Mouse (Mus musculus): Measurements from ENCODE around the gene B4galt4. TPM values are rescaled to one million over a fixed set of nuclear protein-coding genes. Genes with fewer than 3 reads are reported as not detected.
"Not testable (repeated sequence)": the region's sequence is repeated elsewhere in the genome, so short reads cannot be mapped to it uniquely, and the experiment has no call there.

Gene B4galt4
- polyA plus RNA-seq, 1 experiment from 2014 or later = 35.6 TPM

DNA sequence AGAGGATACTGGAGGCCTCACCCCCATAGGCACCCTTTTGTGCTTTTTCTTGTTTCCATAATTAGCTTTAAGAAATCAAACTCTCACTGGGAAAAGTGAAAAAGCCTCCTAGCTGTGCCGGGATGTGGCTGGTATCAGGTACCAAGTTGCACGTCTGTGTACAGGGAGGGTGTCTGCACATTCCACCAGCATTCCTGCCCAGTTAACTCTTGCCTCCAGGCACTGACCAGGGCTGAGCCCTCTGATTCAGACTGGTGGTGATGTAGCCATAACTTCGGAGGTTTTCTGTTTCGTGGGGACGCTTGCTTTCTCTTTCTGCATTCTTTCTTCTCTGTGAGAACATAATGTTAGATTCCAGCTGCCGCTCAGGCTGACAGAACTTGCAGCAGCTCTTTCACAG lies 51.1 kb downstream of the B4galt4 start:
- Histone ChIP-seq H3K4me1 (ENCODE audit: control insufficient read depth, insufficient read depth, low read length) (no peaks in the 10 kb centered on the region), H3K27ac (ENCODE audit: low read length) (no peak overlapping the region), H3K4me2 (ENCODE audit: low read length) (no peak overlapping the region), H3K36me3 (ENCODE audit: control insufficient read depth, insufficient read depth, low read length) (no peaks in the 10 kb centered on the region), H3K9me3 (replicated peaks; ENCODE audit: control insufficient read depth, low read length, poor library complexity, severe bottlenecking) (no peaks in the 10 kb centered on the region), H3K9ac (ENCODE audit: low read depth, low read length) (no peak overlapping the region), H3K4me3 (ENCODE audit: low read depth, low read length) (no peak overlapping the region), H3K27me3 (ENCODE audit: control insufficient read depth, insufficient read depth, low read depth, low read length) (no peaks in the 10 kb centered on the region)
- no peak for ATAC-seq
- WGBS = 78% methylated on average over 6 of the region's 6 CpGs

DNA sequence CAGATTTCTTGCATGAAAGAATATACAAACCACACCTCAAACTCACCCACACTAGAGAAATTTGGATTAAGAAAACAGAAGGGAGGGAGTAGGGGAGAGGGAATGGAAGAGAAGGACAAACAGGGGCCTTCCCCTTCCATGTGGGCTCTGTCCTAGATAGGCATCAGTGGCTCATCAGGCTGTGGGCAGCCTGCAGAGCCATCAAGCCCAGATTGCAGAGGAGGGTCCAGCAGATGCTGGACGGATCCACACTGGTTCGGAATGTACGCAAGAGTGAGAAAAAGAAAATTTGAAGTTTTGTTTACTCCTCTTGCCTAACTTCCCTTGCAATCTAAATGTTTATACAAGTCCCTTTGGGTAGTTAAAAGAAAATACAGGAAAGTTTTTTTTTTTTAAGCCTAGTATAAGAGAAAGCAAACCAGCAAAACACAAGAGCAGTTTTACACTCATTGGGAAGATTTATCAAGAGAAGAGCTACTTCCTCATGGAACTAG lies 56.9 kb downstream of the B4galt4 start:
- H3K36me3 ChIP-seq (ENCODE audit: control insufficient read depth, insufficient read depth, low read length) = no peaks in the 10 kb centered on the region
- H3K4me3 ChIP-seq (ENCODE audit: low read depth, low read length) = no peak overlapping the region
- 80% methylated on average over 3 of the region's 3 CpGs for WGBS
- no peaks in the 10 kb centered on the region for H3K27me3 ChIP-seq (ENCODE audit: control insufficient read depth, insufficient read depth, low read depth, low read length)
- H3K4me2 ChIP-seq (ENCODE audit: low read length) = no peak overlapping the region
- H3K4me1 ChIP-seq (ENCODE audit: control insufficient read depth, insufficient read depth, low read length) = no peaks in the 10 kb centered on the region
- H3K9ac ChIP-seq (ENCODE audit: low read depth, low read length) = no peak overlapping the region
- no peak for ATAC-seq
- H3K27ac ChIP-seq (ENCODE audit: low read length) = no peak overlapping the region
- H3K9me3 ChIP-seq (replicated peaks; ENCODE audit: control insufficient read depth, low read length, poor library complexity, severe bottlenecking) = no peaks in the 10 kb centered on the region

DNA sequence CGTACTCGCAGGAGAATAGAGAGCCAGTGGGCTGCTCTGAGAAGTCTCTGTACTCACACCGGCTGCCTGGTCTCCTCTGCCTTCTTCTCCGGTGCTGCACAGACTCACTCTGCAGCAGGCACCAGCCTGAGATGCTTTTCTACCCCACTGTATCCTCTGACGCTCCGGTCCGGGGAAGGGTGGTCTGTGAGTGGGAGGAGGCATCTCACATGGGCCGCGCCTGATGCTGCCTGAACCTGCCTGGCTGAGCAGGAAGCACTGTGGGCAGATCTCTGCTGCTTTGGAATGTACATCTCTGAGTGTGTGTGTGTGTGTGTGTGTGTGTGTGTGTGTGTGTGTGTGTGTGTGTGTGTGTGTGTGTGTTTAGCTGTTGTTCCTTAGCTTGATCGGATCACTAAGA lies 58.0 kb downstream of the B4galt4 start, which contains the start of gene Upk1b:
TSS of gene Upk1b (minus strand) at position 238 of the 400 bp plus-strand sequence.
- Histone ChIP-seq H3K27me3 (ENCODE audit: control insufficient read depth, insufficient read depth, low read depth, low read length) (no peaks in the 10 kb centered on the region), H3K9ac (ENCODE audit: low read depth, low read length) (no peak within 1 kb of the TSS), H3K4me3 (ENCODE audit: low read depth, low read length) (no peak within 1 kb of the TSS), H3K36me3 (ENCODE audit: control insufficient read depth, insufficient read depth, low read length) (no peaks in the 10 kb centered on the region), H3K4me1 (ENCODE audit: control insufficient read depth, insufficient read depth, low read length) (no peaks in the 10 kb centered on the region), H3K4me2 (ENCODE audit: low read length) (no peak within 1 kb of the TSS), H3K27ac (ENCODE audit: low read length) (no peak within 1 kb of the TSS), H3K9me3 (replicated peaks; ENCODE audit: control insufficient read depth, low read length, poor library complexity, severe bottlenecking) (no peaks in the 10 kb centered on the region)
- ATAC-seq = no peak
- 51% methylated on average over 10 of the region's 10 CpGs for WGBS

DNA sequence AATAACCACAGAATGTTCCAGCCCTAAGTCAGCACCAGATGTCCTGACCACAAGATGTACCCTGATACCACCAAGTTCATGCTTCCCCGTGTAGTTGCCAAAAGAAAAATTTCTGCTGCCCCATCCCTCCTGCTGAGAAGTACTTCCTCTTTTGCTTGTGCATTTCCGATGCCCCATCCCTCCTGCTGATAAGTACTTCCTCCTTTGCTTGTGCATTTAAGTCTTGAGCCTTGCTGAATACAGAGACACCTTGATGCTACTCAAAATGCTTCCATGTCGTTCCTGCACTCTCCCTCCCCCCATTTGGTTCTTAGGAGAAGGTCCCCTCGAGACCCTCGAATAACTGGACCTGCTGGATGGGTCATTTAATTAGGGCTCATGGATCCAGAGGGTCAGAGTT lies 65.7 kb downstream of the B4galt4 start:
- not testable (repeated sequence) for ATAC-seq; H3K4me1 ChIP-seq (ENCODE audit: control insufficient read depth, insufficient read depth, low read length); H3K4me3 ChIP-seq (ENCODE audit: low read depth, low read length); H3K4me2 ChIP-seq (ENCODE audit: low read length); H3K9me3 ChIP-seq (replicated peaks; ENCODE audit: control insufficient read depth, low read length, poor library complexity, severe bottlenecking); H3K9ac ChIP-seq (ENCODE audit: low read depth, low read length); H3K27me3 ChIP-seq (ENCODE audit: control insufficient read depth, insufficient read depth, low read depth, low read length); H3K36me3 ChIP-seq (ENCODE audit: control insufficient read depth, insufficient read depth, low read length); H3K27ac ChIP-seq (ENCODE audit: low read length)
- 87% methylated on average over 5 of the region's 5 CpGs for WGBS

DNA sequence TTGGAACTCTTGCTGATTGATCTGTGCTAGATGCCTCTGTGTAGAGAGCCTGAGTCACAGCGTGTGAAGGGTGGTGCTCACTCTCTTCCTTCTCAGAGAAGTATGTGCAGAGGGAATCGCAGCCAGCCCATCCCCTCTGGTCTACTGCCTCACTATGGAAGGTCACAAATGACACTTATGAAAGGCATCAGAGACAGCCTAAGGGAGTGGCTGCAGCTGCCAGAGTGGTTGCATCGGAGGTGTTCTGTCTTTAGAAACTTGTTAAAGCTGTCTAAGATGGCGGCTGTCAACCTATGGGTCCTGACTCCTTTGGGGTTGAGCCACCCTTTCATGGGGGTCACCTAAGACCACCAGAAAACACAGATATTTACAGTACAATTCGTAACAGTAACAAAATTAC lies 68.1 kb downstream of the B4galt4 start:
- no peak for ATAC-seq
- WGBS = 90% methylated on average over 5 of the region's 5 CpGs

DNA sequence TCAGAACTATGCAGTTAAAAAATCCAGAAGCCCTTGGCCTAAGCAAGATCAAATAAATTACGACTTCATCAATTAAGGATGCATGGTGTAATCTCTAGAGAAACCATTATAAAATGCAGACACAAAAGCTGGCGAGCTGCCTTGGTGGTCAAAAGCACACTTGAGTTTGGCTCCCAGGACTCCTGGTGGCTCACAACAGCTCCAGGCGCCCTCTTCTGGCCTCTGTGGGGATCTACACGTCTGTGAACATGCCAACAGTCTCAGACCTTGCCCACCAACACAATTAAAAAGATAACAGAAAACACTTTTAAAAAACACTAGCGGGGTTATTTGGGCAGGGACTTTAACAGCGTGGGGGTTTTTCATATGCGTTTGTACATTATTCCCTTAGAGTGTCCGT lies 70.5 kb downstream of the B4galt4 start:
- Histone ChIP-seq H3K9me3 (replicated peaks; ENCODE audit: control insufficient read depth, low read length, poor library complexity, severe bottlenecking) (no peaks in the 10 kb centered on the region), H3K4me3 (ENCODE audit: low read depth, low read length) (no peak overlapping the region), H3K36me3 (ENCODE audit: control insufficient read depth, insufficient read depth, low read length) (no peaks in the 10 kb centered on the region), H3K4me1 (ENCODE audit: control insufficient read depth, insufficient read depth, low read length) (peaks cover 5% of the 10 kb centered on the region), H3K9ac (ENCODE audit: low read depth, low read length) (no peak overlapping the region), H3K4me2 (ENCODE audit: low read length) (no peak overlapping the region), H3K27me3 (ENCODE audit: control insufficient read depth, insufficient read depth, low read depth, low read length) (no peaks in the 10 kb centered on the region), H3K27ac (ENCODE audit: low read length) (no peak overlapping the region)
- 28% methylated on average over 8 of the region's 8 CpGs for WGBS
- ATAC-seq = no peak

More for the DNA sequence above, 68.1 kb downstream of the B4galt4 start:
- Histone ChIP-seq H3K36me3 (ENCODE audit: control insufficient read depth, insufficient read depth, low read length) (no peaks in the 10 kb centered on the region), H3K9ac (ENCODE audit: low read depth, low read length) (no peak overlapping the region), H3K4me2 (ENCODE audit: low read length) (no peak overlapping the region), H3K9me3 (replicated peaks; ENCODE audit: control insufficient read depth, low read length, poor library complexity, severe bottlenecking) (no peaks in the 10 kb centered on the region), H3K27me3 (ENCODE audit: control insufficient read depth, insufficient read depth, low read depth, low read length) (no peaks in the 10 kb centered on the region), H3K4me1 (ENCODE audit: control insufficient read depth, insufficient read depth, low read length) (no peaks in the 10 kb centered on the region), H3K27ac (ENCODE audit: low read length) (no peak overlapping the region), H3K4me3 (ENCODE audit: low read depth, low read length) (no peak overlapping the region)

Other genes starting within 250 kb of the B4galt4 start
- gene Timmdc1, start 219.6 kb upstream of the B4galt4 start, polyA plus RNA-seq (2015; fragmentation: Nextera tagmentation; extraction: Ambion mirVana) = 33.4 and 34.6 TPM in 2 replicates
- gene Poglut1, start 192.0 kb upstream of the B4galt4 start, polyA plus RNA-seq (2015; fragmentation: Nextera tagmentation; extraction: Ambion mirVana) = 51.4 and 54.8 TPM in 2 replicates
- 32.0 and 33.8 TPM in 2 replicates for gene Tmem39a, start 183.6 kb upstream of the B4galt4 start, polyA plus RNA-seq (2015; fragmentation: Nextera tagmentation; extraction: Ambion mirVana)
- 3.7 and 4.1 TPM in 2 replicates for gene Arhgap31, start 29.0 kb upstream of the B4galt4 start, polyA plus RNA-seq (2015; fragmentation: Nextera tagmentation; extraction: Ambion mirVana)
- gene Upk1b, start 58.1 kb downstream of the B4galt4 start, polyA plus RNA-seq (2015; fragmentation: Nextera tagmentation; extraction: Ambion mirVana) = 0.13 and 0.17 TPM in 2 replicates
- gene 4930435E12Rik, start 86.5 kb downstream of the B4galt4 start, polyA plus RNA-seq (2015; fragmentation: Nextera tagmentation; extraction: Ambion mirVana) = not detected in 2 replicates
- 2.0 and 3.2 TPM in 2 replicates for gene Igsf11, start 150.4 kb downstream of the B4galt4 start, polyA plus RNA-seq (2015; fragmentation: Nextera tagmentation; extraction: Ambion mirVana)